Mouse (Mus musculus): ENCODE results near the gene Slc38a6. TPM values are rescaled to one million over a fixed set of nuclear protein-coding genes. Genes with fewer than 3 reads are reported as not detected.

The Slc38a6 gene
- total and polyA plus RNA-seq, 3 experiments = 3.1 to 6.1 TPM; not detected in 1

DNA sequence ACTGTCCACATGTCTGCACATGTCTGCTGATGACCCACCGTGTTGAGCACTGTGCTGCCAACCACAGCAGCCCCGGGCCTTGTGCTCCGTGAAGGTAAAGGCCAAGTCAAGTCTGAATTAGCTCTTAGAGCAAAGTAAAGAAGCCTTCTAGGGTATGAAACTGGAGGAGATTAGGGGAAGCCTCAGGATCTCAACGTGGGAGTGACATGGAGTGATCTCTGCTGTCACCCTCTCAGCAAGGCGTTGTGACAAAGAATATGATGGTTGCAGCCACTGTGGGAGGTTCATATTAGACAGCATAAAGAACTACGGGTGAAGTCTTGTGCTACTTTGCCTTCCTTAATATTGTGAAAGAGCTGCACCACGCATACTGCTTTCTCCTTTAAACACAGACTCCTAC is 43.7 kb downstream of the Slc38a6 start:
- TF ChIP-seq TCF12 (IDR thresholded peaks at IDR 0.05; ENCODE audit: low read depth, low read length) = no peak

DNA sequence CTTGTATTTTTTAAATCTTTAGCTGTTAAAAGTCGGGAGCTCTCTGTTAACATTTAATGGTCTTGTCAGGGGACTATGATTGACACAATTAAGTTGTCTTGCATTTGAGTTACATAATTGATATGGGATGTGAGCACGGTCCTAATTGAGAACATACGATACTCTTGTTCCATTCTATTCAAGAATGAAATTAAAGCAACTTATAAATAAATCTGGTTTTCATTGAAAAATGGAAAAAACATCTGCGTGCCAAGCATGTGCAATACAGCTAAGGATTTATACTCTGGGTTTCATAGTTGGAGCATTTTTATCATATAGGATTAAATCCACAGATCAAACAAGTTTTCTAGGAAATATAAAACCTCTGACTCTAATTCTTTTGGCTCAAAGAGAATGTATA is 46.1 kb downstream of the Slc38a6 start:
- no peaks in the 10 kb centered on the region for H3K9me3 ChIP-seq (replicated peaks; ENCODE audit: insufficient read depth, low read length)
- peaks cover 3 to 7% of the 10 kb centered on the region in 2 experiments for H3K4me1 ChIP-seq (ENCODE audit: control insufficient read depth in 1 of 2, insufficient read depth in 2 of 2, low read length in 2 of 2)
- H3K4me3 ChIP-seq (ENCODE audit: control insufficient read depth in 1 of 2, insufficient read depth in 1 of 2, low read depth in 2 of 2, low read length in 2 of 2) = no peak overlapping the region
- H3K27me3 ChIP-seq (ENCODE audit: control insufficient read depth in 1 of 2, insufficient read depth in 2 of 2, low read length in 2 of 2) = no peaks in the 10 kb centered on the region
- TF ChIP-seq TCF12 (IDR thresholded peaks at IDR 0.05; ENCODE audit: low read depth, low read length) = no peak
- TF ChIP-seq RAD21 (IDR thresholded peaks at IDR 0.05; ENCODE audit: low read depth, low read length) = no peak
- no peak for TF ChIP-seq MAX (IDR thresholded peaks at IDR 0.05; ENCODE audit: low read length)
- TF ChIP-seq JUND (IDR thresholded peaks at IDR 0.05; ENCODE audit: low read depth, low read length) = no peak
- no peak for TF ChIP-seq TBP (IDR thresholded peaks at IDR 0.05; ENCODE audit: low read depth, low read length)
- TF ChIP-seq CHD2 (IDR thresholded peaks at IDR 0.05; ENCODE audit: low read length) = no peak
- no peak for TF ChIP-seq RCOR1 (IDR thresholded peaks at IDR 0.05; ENCODE audit: low read depth, low read length)
- H3K79me2 ChIP-seq (ENCODE audit: control insufficient read depth, insufficient read depth, low read length, poor library complexity) = no peaks in the 10 kb centered on the region
- H3K36me3 ChIP-seq (ENCODE audit: control insufficient read depth in 1 of 2, insufficient read depth in 2 of 2, low read length in 2 of 2) = peaks cover 0 to 9% of the 10 kb centered on the region in 2 experiments; a peak in 2 of 4 replicates
- no peak overlapping the region for H3K27ac ChIP-seq (ENCODE audit: control insufficient read depth, low read depth, low read length)
- no peak for DNase-seq (ENCODE audit: low read depth, low spot score)
- no peak overlapping the region for H3K9ac ChIP-seq (ENCODE audit: control insufficient read depth, low read depth, low read length, poor library complexity, severe bottlenecking)

More for the DNA sequence above, 43.7 kb downstream of the Slc38a6 start:
- Histone ChIP-seq H3K9ac (ENCODE audit: control insufficient read depth, low read depth, low read length, poor library complexity, severe bottlenecking) (no peak overlapping the region), H3K36me3 (ENCODE audit: control insufficient read depth in 1 of 2, insufficient read depth in 2 of 2, low read length in 2 of 2) (peaks cover 0 to 4% of the 10 kb centered on the region in 2 experiments; a peak in 2 of 4 replicates), H3K9me3 (replicated peaks; ENCODE audit: insufficient read depth, low read length) (no peaks in the 10 kb centered on the region), H3K27ac (ENCODE audit: control insufficient read depth, low read depth, low read length) (no peak overlapping the region), H3K4me3 (ENCODE audit: control insufficient read depth in 1 of 2, insufficient read depth in 1 of 2, low read depth in 2 of 2, low read length in 2 of 2) (no peak overlapping the region), H3K4me1 (ENCODE audit: control insufficient read depth in 1 of 2, insufficient read depth in 2 of 2, low read length in 2 of 2) (peaks cover 0 to 7% of the 10 kb centered on the region in 2 experiments; a peak in 3 of 4 replicates), H3K27me3 (ENCODE audit: control insufficient read depth in 1 of 2, insufficient read depth in 2 of 2, low read length in 2 of 2) (no peaks in the 10 kb centered on the region), H3K79me2 (ENCODE audit: control insufficient read depth, insufficient read depth, low read length, poor library complexity) (no peaks in the 10 kb centered on the region)
- no peak for DNase-seq (ENCODE audit: low read depth, low spot score)

DNA sequence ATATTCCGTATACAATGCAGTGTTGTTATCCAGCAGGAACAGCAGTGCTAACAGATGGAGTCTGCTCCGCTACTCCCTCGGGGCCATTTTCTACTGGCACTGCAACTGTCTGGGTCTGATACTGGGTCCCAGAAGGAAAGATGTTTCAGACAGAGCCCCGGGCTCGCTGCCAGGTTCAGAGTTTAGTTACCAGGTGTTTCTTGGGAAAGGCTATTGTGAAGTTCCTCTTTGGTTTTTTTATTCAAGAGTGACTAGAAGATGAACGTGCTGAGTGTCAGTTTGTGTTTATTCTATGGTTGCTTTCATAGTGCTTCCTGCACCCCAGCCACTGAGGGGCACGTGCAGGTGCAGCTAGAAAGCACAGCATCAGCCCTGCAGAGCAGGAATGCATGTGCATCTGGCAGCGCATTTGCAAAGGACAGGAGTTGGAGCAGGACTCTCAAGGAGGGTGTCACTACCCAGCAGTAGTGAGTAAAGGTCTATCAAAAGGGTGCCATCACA is 47.5 kb downstream of the Slc38a6 start:
- H3K9me3 ChIP-seq (replicated peaks; ENCODE audit: insufficient read depth, low read length) = no peaks in the 10 kb centered on the region
- no peak overlapping the region for H3K27ac ChIP-seq (ENCODE audit: control insufficient read depth, low read depth, low read length)
- H3K4me3 ChIP-seq (ENCODE audit: control insufficient read depth in 1 of 2, insufficient read depth in 1 of 2, low read depth in 2 of 2, low read length in 2 of 2) = peak overlapping the region; percentile 22 to 43
- H3K27me3 ChIP-seq (ENCODE audit: control insufficient read depth in 1 of 2, insufficient read depth in 2 of 2, low read length in 2 of 2) = no peaks in the 10 kb centered on the region
- H3K9ac ChIP-seq (ENCODE audit: control insufficient read depth, low read depth, low read length, poor library complexity, severe bottlenecking) = no peak overlapping the region
- peak; percentile 83 for DNase-seq (ENCODE audit: low read depth, low spot score)
- peak; percentile 65 to 69; a peak in 3 of 4 replicates for TF ChIP-seq EP300 (IDR thresholded peaks at IDR 0.05; ENCODE audit: low read depth in 1 of 2, low read length in 2 of 2)
- no peak for TF ChIP-seq ZMIZ1 (IDR thresholded peaks at IDR 0.05; ENCODE audit: low read depth, low read length)
- TF ChIP-seq ZNF384 (IDR thresholded peaks at IDR 0.05; ENCODE audit: low read depth, low read length) = peak; percentile 66
- TF ChIP-seq ZKSCAN1 (IDR thresholded peaks at IDR 0.05; ENCODE audit: low read depth, low read length) = no peak
- peak; percentile 33; the same call in 1 of the 2 replicates for TF ChIP-seq RCOR1 (IDR thresholded peaks at IDR 0.05; ENCODE audit: low read depth, low read length)
- 0 out of 2 replicates have a peak, but pooled peaks have one; percentile 29 for TF ChIP-seq SIN3A (IDR thresholded peaks at IDR 0.05; ENCODE audit: low read length)
- TF ChIP-seq TAL1 (IDR thresholded peaks at IDR 0.05; ENCODE audit: low read length) = peak; percentile 51
- no peak for TF ChIP-seq POLR2AphosphoS2 (IDR thresholded peaks at IDR 0.05; ENCODE audit: low read length)
- TF ChIP-seq ELF1 (IDR thresholded peaks at IDR 0.05; ENCODE audit: low read depth, low read length) = no peak
- no peak for TF ChIP-seq E2F4 (IDR thresholded peaks at IDR 0.05; ENCODE audit: borderline replicate concordance, low read depth, low read length)
- TF ChIP-seq BHLHE40 (IDR thresholded peaks at IDR 0.05; ENCODE audit: borderline replicate concordance, low read depth, low read length) = peak; percentile 75; the same call in 1 of the 2 replicates
- TF ChIP-seq MAX (IDR thresholded peaks at IDR 0.05; ENCODE audit: low read length) = no peak
- peak; percentile 79 for TF ChIP-seq ETS1 (IDR thresholded peaks at IDR 0.05; ENCODE audit: low read depth, low read length)
- peak; percentile 82 for TF ChIP-seq TCF12 (IDR thresholded peaks at IDR 0.05; ENCODE audit: low read depth, low read length)
- TF ChIP-seq MXI1 (IDR thresholded peaks at IDR 0.05; ENCODE audit: low read depth, low read length) = 0 out of 2 replicates have a peak, but pooled peaks have one; percentile 47
- no peak for TF ChIP-seq ZC3H11A (IDR thresholded peaks at IDR 0.05; ENCODE audit: low read depth, low read length)
- TF ChIP-seq GATA1 (IDR thresholded peaks at IDR 0.05; ENCODE audit: low read depth, low read length) = peak; percentile 48; the same call in 1 of the 2 replicates
- no peaks in the 10 kb centered on the region for H3K79me2 ChIP-seq (ENCODE audit: control insufficient read depth, insufficient read depth, low read length, poor library complexity)
- H3K36me3 ChIP-seq (ENCODE audit: control insufficient read depth in 1 of 2, insufficient read depth in 2 of 2, low read length in 2 of 2) = peaks cover 0 to 9% of the 10 kb centered on the region in 2 experiments; a peak in 2 of 4 replicates
- peaks cover 3 to 7% of the 10 kb centered on the region in 2 experiments for H3K4me1 ChIP-seq (ENCODE audit: control insufficient read depth in 1 of 2, insufficient read depth in 2 of 2, low read length in 2 of 2)
